Mouse (Mus musculus) activated CD4-positive, CD25-positive, alpha-beta regulatory T cell, adult 4 months (primary cell): ENCODE results near the gene Pik3ap1. TPM values are rescaled to one million over a fixed set of nuclear protein-coding genes. Genes with fewer than 3 reads are reported as not detected.

Experiments used
- ATAC-seq: one replicate; pipeline ENCODE4 v1.8.0; 2017
- polyA plus RNA-seq, 2 experiments: library from polyadenylated mRNA; unstranded; fragments of 100-300 nt; shearing (Covaris generic); gene quantifications; one replicate each; pipeline ENCODE4 v1.2.1; 2017

Gene Pik3ap1
- polyA plus RNA-seq, 2 experiments from 2014 or later: 1.6 to 2.7 TPM

- no peak for ATAC-seq
These were observed 105.1 kb downstream of the Pik3ap1 start for GRCm38 (mm10) chr19:41279724-41280244.

GRCm38 (mm10) chr19:41278606-41279005 is 106.3 kb downstream of the Pik3ap1 start:
- no peak for ATAC-seq

- ATAC-seq: no peak
These were observed 109.3 kb downstream of the Pik3ap1 start for GRCm38 (mm10) chr19:41275588-41275987.

- no peak for ATAC-seq
These were observed 114.0 kb downstream of the Pik3ap1 start for GRCm38 (mm10) chr19:41270906-41271305.

GRCm38 (mm10) chr19:41270151-41270727 is 114.7 kb downstream of the Pik3ap1 start:
- ATAC-seq: no peak

GRCm38 (mm10) chr19:41266251-41266901 is 118.5 kb downstream of the Pik3ap1 start:
- no peak for ATAC-seq

- peak; percentile 58 for ATAC-seq
These were observed 120.5 kb downstream of the Pik3ap1 start for GRCm38 (mm10) chr19:41264331-41264799.

- peak; percentile 72 for ATAC-seq
These were observed 121.1 kb downstream of the Pik3ap1 start, which contains the start of gene Tm9sf3 for GRCm38 (mm10) chr19:41263630-41264295. Gene Tm9sf3 (minus strand): TSS chr19:41263997.

GRCm38 (mm10) chr19:41262712-41263629 is 121.9 kb downstream of the Pik3ap1 start:
- peak; percentile 56 for ATAC-seq

GRCm38 (mm10) chr19:41260736-41261135 is 124.2 kb downstream of the Pik3ap1 start:
- ATAC-seq: no peak

- no peak for ATAC-seq
These were observed 125.6 kb downstream of the Pik3ap1 start for GRCm38 (mm10) chr19:41259256-41259655.

- ATAC-seq: peak; percentile 36
These were observed 126.2 kb downstream of the Pik3ap1 start for GRCm38 (mm10) chr19:41258707-41259106.

GRCm38 (mm10) chr19:41254584-41254983 is 130.3 kb downstream of the Pik3ap1 start:
- ATAC-seq: no peak

GRCm38 (mm10) chr19:41248968-41249367 is 135.9 kb downstream of the Pik3ap1 start:
- ATAC-seq: no peak

GRCm38 (mm10) chr19:41248271-41248670 is 136.6 kb downstream of the Pik3ap1 start:
- no peak for ATAC-seq

- ATAC-seq: no peak
These were observed 138.6 kb downstream of the Pik3ap1 start for GRCm38 (mm10) chr19:41246271-41246670.

- peak; percentile 36 for ATAC-seq
These were observed 140.3 kb downstream of the Pik3ap1 start for GRCm38 (mm10) chr19:41244581-41244980.

- ATAC-seq: no peak
These were observed 142.9 kb downstream of the Pik3ap1 start for GRCm38 (mm10) chr19:41241997-41242396.

- ATAC-seq: no peak
These were observed 151.2 kb downstream of the Pik3ap1 start for GRCm38 (mm10) chr19:41233698-41234097.
